Mouse (Mus musculus) heart, adult 2 months (tissue): ENCODE results near the gene Myo9b.

Experiments used
- CTCF ChIP-seq: fragments of 200-600 bp; IDR thresholded peaks from 2 replicates; pipeline ENCODE4 v1.8.1; 2022; ENCODE audit warnings: antibody characterized with exemption, mild to moderate bottlenecking, moderate library complexity
- POLR2A ChIP-seq: fragments of 200-500 bp; IDR thresholded peaks from 2 replicates; pipeline ENCODE4 v1.6.1; 2011; ENCODE audit warnings: mild to moderate bottlenecking, low read depth, low read length, control low read depth; ENCODE audit not compliant: insufficient read depth

DNA sequence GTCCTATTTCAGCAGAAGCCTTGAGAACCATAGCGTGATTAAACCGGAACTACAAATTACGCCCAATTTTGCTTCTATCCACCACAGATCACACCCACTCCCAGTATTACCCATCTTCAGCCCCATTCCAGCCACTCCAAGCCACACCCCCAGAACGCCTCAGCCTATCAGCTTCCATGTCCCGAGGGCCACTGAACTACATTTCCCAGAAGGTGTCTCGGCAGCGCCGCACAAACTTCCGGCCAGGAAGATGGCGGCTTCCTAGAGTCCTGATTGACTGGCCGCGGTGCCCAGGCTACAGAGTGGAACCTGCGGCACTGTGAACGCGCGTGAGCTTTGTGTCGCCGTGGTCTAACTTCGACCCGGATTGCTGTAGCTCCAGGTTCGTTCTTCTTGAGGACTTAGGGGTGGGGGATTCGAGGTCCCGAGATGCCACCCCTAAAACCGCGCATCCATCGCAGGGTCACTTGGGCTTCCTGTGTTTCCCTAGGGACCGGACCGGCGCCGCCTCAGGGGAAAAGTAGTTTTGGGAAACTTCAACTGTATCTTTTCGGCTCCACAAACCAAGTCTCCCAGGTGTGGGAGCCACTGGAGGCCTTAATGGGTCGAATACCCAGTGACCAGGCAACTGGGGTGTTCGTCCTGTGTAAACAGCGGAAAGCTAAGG lies 124.3 kb downstream of the Myo9b start, which contains the start of gene Babam1:
- TF ChIP-seq POLR2A = peak; percentile 70
- no peak for TF ChIP-seq CTCF
